In the genomic region with DNA sequence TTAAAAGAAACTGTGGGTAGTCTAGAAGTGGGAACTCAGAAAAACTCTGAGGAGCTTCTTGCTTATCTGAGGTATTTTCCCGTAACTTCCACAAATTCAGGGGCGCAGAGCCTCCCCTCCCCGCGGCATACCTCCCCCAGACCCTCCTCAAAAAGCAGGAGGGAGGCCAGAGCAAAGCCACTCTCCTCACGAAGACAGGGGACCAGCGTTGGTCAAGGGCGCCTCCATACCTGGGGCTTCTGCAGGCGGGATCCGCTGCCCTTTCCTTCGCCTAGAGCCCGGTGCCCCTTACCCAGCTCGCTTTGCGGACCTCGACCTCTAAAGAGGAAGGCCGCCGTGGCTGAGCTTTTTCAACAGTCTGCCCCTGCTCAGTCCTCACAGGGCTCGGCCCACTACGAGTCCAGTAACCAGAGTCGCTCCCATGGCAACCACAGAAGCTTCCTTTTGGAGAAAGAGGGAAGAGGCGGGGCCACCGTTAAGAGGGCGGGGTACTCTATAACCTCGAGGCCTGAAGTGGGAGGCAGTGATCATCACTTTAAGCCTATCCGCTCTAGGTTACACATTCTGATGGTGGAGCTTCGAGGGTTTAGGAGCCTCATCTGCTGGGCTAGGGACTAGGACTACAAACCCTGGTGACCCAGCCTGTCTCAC, we compare ENCODE assay signal across 8 mouse cellular contexts. TPM values are rescaled to one million over a fixed set of nuclear protein-coding genes. Genes with fewer than 3 reads are reported as not detected.
DNase-seq lines count a peak whose midpoint lies in the region; ATAC-seq and TF ChIP-seq lines count a peak whose summit lies in the region.

A gene (minus strand): TSS at position 430 of the 651 bp plus-strand sequence.

- H3K4me1 ChIP-seq in E14TG2a.4 (replicated peaks; ENCODE audit: low read depth, low read length) (peaks cover 73% of the 10 kb centered on the region), ES-E14 (ENCODE audit: control insufficient read depth in 2 of 2, insufficient read depth in 2 of 2, low read length in 2 of 2, poor library complexity in 1 of 2) (peaks cover 0 to 16% of the 10 kb centered on the region in 2 experiments; a peak in 3 of 4 replicates)
- peaks cover 26% of the 10 kb centered on the region for H3K4me1 ChIP-seq in forebrain, embryonic 10.5 days
- peaks cover 13% of the 10 kb centered on the region for H3K4me1 ChIP-seq in hindbrain, embryonic 12.5 days
- H3K4me1 ChIP-seq in limb, embryonic 13.5 days, result 0 out of 2 replicates have a peak, but pooled peaks cover 10% of the 10 kb centered on the region
- peaks cover 18% of the 10 kb centered on the region for H3K4me1 ChIP-seq in midbrain, embryonic 12.5 days

- H3K4me3 ChIP-seq in E14TG2a.4 (replicated peaks; ENCODE audit: low read length) (peak within 1 kb of the TSS; percentile 86), ES-E14 (ENCODE audit: insufficient read depth in 1 of 2, low read depth in 1 of 2, low read length in 2 of 2, poor library complexity in 1 of 2, severe bottlenecking in 1 of 2) (peak within 1 kb of the TSS; percentile 50 to 78)
- peak within 1 kb of the TSS; percentile 56 for H3K4me3 ChIP-seq in forebrain, embryonic 10.5 days
- peak within 1 kb of the TSS; percentile 34 for H3K4me3 ChIP-seq in hindbrain, embryonic 12.5 days
- H3K4me3 ChIP-seq in limb, embryonic 13.5 days, result peak within 1 kb of the TSS; percentile 40
- peak within 1 kb of the TSS; percentile 34 for H3K4me3 ChIP-seq in midbrain, embryonic 12.5 days

- ATAC-seq in hindbrain, embryonic 12.5 days (ENCODE audit: low FRiP score), result peak; percentile 84
- ATAC-seq in limb, embryonic 13.5 days (ENCODE audit: low FRiP score, low read depth), result peak; percentile 92
- peak; percentile 95 for ATAC-seq in midbrain, embryonic 12.5 days (ENCODE audit: low FRiP score, low read depth)

- in situ Hi-C loops in ES-E14 (cut with MboI; ENCODE audit: low sequenced_read_pairs in 2 of 2, unreplicated experiment in 2 of 2), result no loop called here

- DNase-seq in ES-E14 (ENCODE audit: low read depth, low spot score), result peak; percentile 97
- peak; percentile 76 for DNase-seq in forebrain, embryonic 10.5 days (ENCODE audit: extremely low spot score, low spot score)
- DNase-seq in testis, postnatal 10 days (ENCODE audit: low spot score), result peak; percentile 64
- DNase-seq in layer of hippocampus, adult 18-20 months (ENCODE audit: low spot score in 2 of 2), result no peak

- H3K4me2 ChIP-seq in hindbrain, embryonic 12.5 days (replicated peaks), result peak within 1 kb of the TSS; percentile 67
- H3K4me2 ChIP-seq in limb, embryonic 13.5 days (replicated peaks), result peak within 1 kb of the TSS; percentile 74
- H3K4me2 ChIP-seq in midbrain, embryonic 12.5 days (replicated peaks), result peak within 1 kb of the TSS; percentile 64

- WGBS in forebrain, embryonic 10.5 days, result 2% methylated on average over 25 of the region's 25 CpGs
- under 1% methylated on average over 25 of the region's 25 CpGs for WGBS in hindbrain, embryonic 12.5 days
- WGBS in limb, embryonic 13.5 days, result 2% methylated on average over 25 of the region's 25 CpGs
- 2% methylated on average over 25 of the region's 25 CpGs for WGBS in midbrain, embryonic 12.5 days

- H3K9me3 ChIP-seq in E14TG2a.4 (ENCODE audit: low read length), result no peaks in the 10 kb centered on the region
- no peaks in the 10 kb centered on the region for H3K9me3 ChIP-seq in ES-E14 (ENCODE audit: control insufficient read depth, insufficient read depth, low read depth, low read length)
- H3K9me3 ChIP-seq in forebrain, embryonic 10.5 days, result no peaks in the 10 kb centered on the region
- no peaks in the 10 kb centered on the region for H3K9me3 ChIP-seq in hindbrain, embryonic 12.5 days (replicated peaks)
- H3K9me3 ChIP-seq in limb, embryonic 13.5 days, result no peaks in the 10 kb centered on the region
- H3K9me3 ChIP-seq in midbrain, embryonic 12.5 days, result no peaks in the 10 kb centered on the region

- TF ChIP-seq CTCF in E14TG2a.4 (conservative IDR thresholded peaks at IDR 0.05; ENCODE audit: low read length), result no peak

- H3K36me3 ChIP-seq in E14TG2a.4 (ENCODE audit: insufficient read depth, low read length) (peaks cover 29% of the 10 kb centered on the region), ES-E14 (ENCODE audit: control insufficient read depth, insufficient read depth, low read length, poor library complexity, severe bottlenecking) (peaks cover 8% of the 10 kb centered on the region)
- no peaks in the 10 kb centered on the region for H3K36me3 ChIP-seq in forebrain, embryonic 10.5 days (replicated peaks)
- H3K36me3 ChIP-seq in hindbrain, embryonic 12.5 days, result no peaks in the 10 kb centered on the region
- H3K36me3 ChIP-seq in limb, embryonic 13.5 days, result no peaks in the 10 kb centered on the region
- H3K36me3 ChIP-seq in midbrain, embryonic 12.5 days, result no peaks in the 10 kb centered on the region

- peak within 1 kb of the TSS; percentile 82 for H3K9ac ChIP-seq in ES-E14 (ENCODE audit: insufficient read depth, low read depth, low read length, poor library complexity, severe bottlenecking)
- H3K9ac ChIP-seq in hindbrain, embryonic 12.5 days, result peak within 1 kb of the TSS; percentile 46
- H3K9ac ChIP-seq in limb, embryonic 13.5 days, result peak within 1 kb of the TSS; percentile 65
- peak within 1 kb of the TSS; percentile 54; the same call in 1 of the 2 replicates for H3K9ac ChIP-seq in midbrain, embryonic 12.5 days (replicated peaks)

- H3K27ac ChIP-seq in ES-E14 (ENCODE audit: insufficient read depth, low read depth, low read length, poor library complexity, severe bottlenecking), result peak within 1 kb of the TSS; percentile 88
- H3K27ac ChIP-seq in forebrain, embryonic 10.5 days, result peak within 1 kb of the TSS; percentile 66
- H3K27ac ChIP-seq in hindbrain, embryonic 12.5 days, result no peak within 1 kb of the TSS
- H3K27ac ChIP-seq in limb, embryonic 13.5 days, result no peak within 1 kb of the TSS
- H3K27ac ChIP-seq in midbrain, embryonic 12.5 days (replicated peaks), result no peak within 1 kb of the TSS

- H3K27me3 ChIP-seq in E14TG2a.4 (ENCODE audit: insufficient read depth, low read length), result no peaks in the 10 kb centered on the region
- H3K27me3 ChIP-seq in forebrain, embryonic 10.5 days (ENCODE audit: poor library complexity, severe bottlenecking), result peaks cover 51% of the 10 kb centered on the region
- H3K27me3 ChIP-seq in hindbrain, embryonic 12.5 days, result peaks cover 38% of the 10 kb centered on the region
- H3K27me3 ChIP-seq in limb, embryonic 13.5 days, result peaks cover 42% of the 10 kb centered on the region
- H3K27me3 ChIP-seq in midbrain, embryonic 12.5 days, result peaks cover 40% of the 10 kb centered on the region

TF ChIP-seq in ES-E14, 5 proteins besides CTCF, POLR2A, EP300 and RAD21:
- no peak for TF ChIP-seq ZC3H11A (IDR thresholded peaks at IDR 0.05; ENCODE audit: borderline replicate concordance, low read depth, low read length)
- no peak for TF ChIP-seq MAFK (IDR thresholded peaks at IDR 0.05; ENCODE audit: insufficient read depth, low read depth, low read length)
- TF ChIP-seq HCFC1 (IDR thresholded peaks at IDR 0.05; ENCODE audit: borderline replicate concordance, insufficient read depth, low read length), result no peak
- no peak for TF ChIP-seq CHD2 (IDR thresholded peaks at IDR 0.05; ENCODE audit: low read depth, low read length)
- no peak for TF ChIP-seq ZNF384 (IDR thresholded peaks at IDR 0.05; ENCODE audit: low read depth, low read length)

RNA-seq across cellular contexts. Expression of the gene that starts here (rescaled TPM):
- total RNA-seq in ES-E14 (2012; rRNA removed), result 5.6 and 11.3 TPM in 2 replicates
- 2.0 and 2.4 TPM in 2 replicates for polyA plus RNA-seq in forebrain, embryonic 10.5 days (2016; fragmentation: Nextera tagmentation; extraction: Ambion mirVana)
- polyA plus RNA-seq in hindbrain, embryonic 12.5 days (2016; fragmentation: Nextera tagmentation; extraction: Ambion mirVana), result 3.0 and 3.2 TPM in 2 replicates
- polyA plus RNA-seq in limb, embryonic 13.5 days (2015; fragmentation: Nextera tagmentation; extraction: Ambion mirVana), result 1.3 and 1.7 TPM in 2 replicates
- 0.88 and 1.3 TPM in 2 replicates for polyA plus RNA-seq in midbrain, embryonic 12.5 days (2016; fragmentation: Nextera tagmentation; extraction: Ambion mirVana)
- under 1 TPM in 1 of 2 experiments, not detected in 1; 0.37 TPM for total RNA-seq in layer of hippocampus, adult 18-20 months (2021)

Comparison
In these comparisons a context has a peak if more than half of its experiments do, and no peak if none do; other contexts are left out.
1. H3K4me3 ChIP-seq: peak in every context shown above with its lines; median percentile 86 in E14TG2a.4; 64 in ES-E14; 56 in forebrain, embryonic 10.5 days; 40 in limb, embryonic 13.5 days; 34 in hindbrain, embryonic 12.5 days; 34 in midbrain, embryonic 12.5 days.
2. DNase-seq: peak in ES-E14 (single experiment), forebrain, embryonic 10.5 days (single experiment) and testis, postnatal 10 days (single experiment); none in layer of hippocampus, adult 18-20 months (0 of 2).
3. H3K27ac ChIP-seq: peak in ES-E14 (single experiment) and forebrain, embryonic 10.5 days (single experiment); none in hindbrain, embryonic 12.5 days (single experiment), limb, embryonic 13.5 days (single experiment) and midbrain, embryonic 12.5 days (single experiment).
4. Peak in every context shown above with its lines, with median percentiles within 50 percentile points of each other: H3K9ac ChIP-seq, ATAC-seq and H3K4me2 ChIP-seq.